Mouse (Mus musculus): ENCODE data around the gene Rtn4r.

DNA sequence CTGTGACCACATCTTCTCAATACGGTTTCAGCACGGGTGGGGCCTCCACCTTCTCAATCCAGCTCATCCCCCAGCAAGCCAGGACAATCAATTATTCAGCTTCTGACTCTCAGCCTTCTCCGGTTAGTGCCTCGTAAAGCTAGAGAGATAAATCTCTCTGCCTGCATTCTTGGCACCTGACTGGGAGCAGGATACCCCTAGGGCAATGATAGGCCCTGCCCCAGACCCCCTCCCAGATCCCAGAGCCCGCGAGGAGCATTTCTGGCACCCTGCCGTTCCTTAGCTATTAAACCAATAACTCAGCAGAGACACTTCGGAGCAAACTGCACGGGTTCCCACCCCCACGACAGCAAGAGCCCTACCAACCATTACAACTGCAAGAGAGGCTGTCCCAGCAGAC, 54.0 kb downstream of the Rtn4r start:
- TF ChIP-seq CTCF (IDR thresholded peaks at IDR 0.05; ENCODE audit: low read depth, low read length) (no peak), POLR2A (IDR thresholded peaks at IDR 0.05; ENCODE audit: borderline replicate concordance, low read depth, low read length) (no peak)
